Mouse (Mus musculus) lung, postnatal 0 days (tissue): ENCODE measurements around the gene Aak1. TPM values are rescaled to one million over a fixed set of nuclear protein-coding genes. Genes with fewer than 3 reads are reported as not detected.

Experiments
- ATAC-seq: fragments of 200-750 bp; cut with Nextera tagmentation; 2 replicates; pipeline ENCODE4 v1.8.0; 2017; ENCODE audit warnings: moderate library complexity
- DNase-seq: peaks from one replicate; pipeline ENCODE4 v3.0.0-alpha.2; 2016; ENCODE audit warnings: low spot score
- H3K27ac ChIP-seq: fragments of 300-500 bp; sonication (generic); 2 replicates; pipeline ENCODE4 v1.5.1; 2014; ENCODE audit warnings: antibody characterized with exemption, mild to moderate bottlenecking, low read length, mixed read lengths
- H3K27me3 ChIP-seq: fragments of 300-500 bp; sonication (generic); replicated peaks from 2 replicates; pipeline ENCODE4 v1.6.1; 2014; ENCODE audit warnings: low read length, mixed read lengths; ENCODE audit not compliant: insufficient read depth
- H3K36me3 ChIP-seq: fragments of 300-500 bp; sonication (generic); 2 replicates; pipeline ENCODE4 v1.6.1; 2014; ENCODE audit warnings: low read length, mixed read lengths; ENCODE audit not compliant: insufficient read depth
- H3K4me1 ChIP-seq: fragments of 300-500 bp; sonication (generic); 2 replicates; pipeline ENCODE4 v1.6.1; 2014; ENCODE audit warnings: antibody characterized with exemption, low read depth, low read length, mixed read lengths; ENCODE audit not compliant: insufficient read depth
- H3K4me2 ChIP-seq: fragments of 300-500 bp; sonication (generic); replicated peaks from 2 replicates; pipeline ENCODE4 v1.6.1; 2014; ENCODE audit warnings: low read depth, mild to moderate bottlenecking, low read length, moderate library complexity, mixed read lengths
- H3K4me3 ChIP-seq: fragments of 300-500 bp; sonication (generic); 2 replicates; pipeline ENCODE4 v1.5.1; 2014; ENCODE audit warnings: low read depth, low read length
- H3K9ac ChIP-seq: fragments of 300-500 bp; sonication (generic); replicated peaks from 2 replicates; pipeline ENCODE4 v1.6.1; 2014; ENCODE audit warnings: low read depth, mild to moderate bottlenecking
- H3K9me3 ChIP-seq: fragments of 300-500 bp; sonication (generic); 2 replicates; pipeline ENCODE4 v1.6.1; 2016; ENCODE audit warnings: low read length, mixed read lengths
- CTCF ChIP-seq: IDR thresholded peaks from 2 replicates; pipeline ENCODE4 v1.5.1; 2016; ENCODE audit warnings: antibody characterized with exemption, mild to moderate bottlenecking
- EP300 ChIP-seq: IDR thresholded peaks from 2 replicates; pipeline ENCODE4 v1.6.1; 2016; ENCODE audit warnings: antibody characterized with exemption, mild to moderate bottlenecking, control low read depth
- WGBS: fragments of 180-500 bp; shearing (Covaris S2); extraction: QIAGEN DNeasy Blood & Tissue Kit; methylation state at CpG from one replicate; pipeline ENCODE4 v1.1.7; 2014; 5-methylcytosine and 5-hydroxymethylcytosine counted together
- polyA plus RNA-seq: library from polyadenylated mRNA; unstranded; fragments of >200 nt; fragmentation: Nextera tagmentation; extraction: Ambion mirVana; gene quantifications from 2 replicates; pipeline ENCODE4 v1.2.1, GENCODE M21; 2015

Aak1 gene
- polyA plus RNA-seq, 1 experiment from 2014 or later = 6.3 TPM

- Histone ChIP-seq H3K9me3 (no peaks in the 10 kb centered on the region), H3K27ac (no peak overlapping the region), H3K36me3 (peaks cover 5% of the 10 kb centered on the region; the same call in 1 of the 2 replicates), H3K4me1 (no peaks in the 10 kb centered on the region), H3K9ac (no peak overlapping the region), H3K4me2 (no peak overlapping the region), H3K4me3 (no peak overlapping the region), H3K27me3 (no peaks in the 10 kb centered on the region)
- DNase-seq (peak; percentile 81), ATAC-seq (peak; percentile 97)
- TF ChIP-seq EP300 (peak; percentile 55), CTCF (no peak)
- 57% methylated on average over 3 of the region's 3 CpGs for WGBS
Observed at GRCm38 (mm10) chr6:86991041-86991440, 141.7 kb downstream of the Aak1 start.

GRCm38 (mm10) chr6:86992349-86992748 is 143.0 kb downstream of the Aak1 start:
- TF ChIP-seq EP300 (no peak), CTCF (no peak)
- no peak for ATAC-seq
- H3K9ac ChIP-seq = no peak overlapping the region

GRCm38 (mm10) chr6:86994254-86994653 is 144.9 kb downstream of the Aak1 start:
- WGBS = 76% methylated on average over 4 of the region's 4 CpGs
- Histone ChIP-seq H3K27ac (no peak overlapping the region), H3K4me2 (no peak overlapping the region), H3K9me3 (no peaks in the 10 kb centered on the region), H3K9ac (no peak overlapping the region), H3K27me3 (no peaks in the 10 kb centered on the region), H3K4me3 (no peak overlapping the region), H3K36me3 (peaks cover 18% of the 10 kb centered on the region; the same call in 1 of the 2 replicates), H3K4me1 (no peaks in the 10 kb centered on the region)
- TF ChIP-seq EP300 (no peak), CTCF (no peak)
- DNase-seq = no peak
- no peak for ATAC-seq

More at GRCm38 (mm10) chr6:86992349-86992748, 143.0 kb downstream of the Aak1 start:
- H3K36me3 ChIP-seq = peaks cover 10% of the 10 kb centered on the region; the same call in 1 of the 2 replicates
- H3K27ac ChIP-seq = no peak overlapping the region
- 92% methylated on average over 8 of the region's 8 CpGs for WGBS
- no peaks in the 10 kb centered on the region for H3K9me3 ChIP-seq
- no peak overlapping the region for H3K4me2 ChIP-seq
- no peak for DNase-seq
- no peaks in the 10 kb centered on the region for H3K4me1 ChIP-seq
- no peaks in the 10 kb centered on the region for H3K27me3 ChIP-seq
- no peak overlapping the region for H3K4me3 ChIP-seq

- Histone ChIP-seq H3K27me3 (no peaks in the 10 kb centered on the region), H3K4me3 (no peak overlapping the region), H3K9me3 (no peaks in the 10 kb centered on the region), H3K9ac (no peak overlapping the region), H3K27ac (no peak overlapping the region), H3K4me2 (no peak overlapping the region), H3K4me1 (no peaks in the 10 kb centered on the region), H3K36me3 (peaks cover 18% of the 10 kb centered on the region; the same call in 1 of the 2 replicates)
- no peak for TF ChIP-seq EP300
- no peak for TF ChIP-seq CTCF
- DNase-seq (no peak), ATAC-seq (no peak)
- 85% methylated on average over 5 of the region's 5 CpGs for WGBS
Observed at GRCm38 (mm10) chr6:86996629-86997307, 147.5 kb downstream of the Aak1 start.

- Histone ChIP-seq H3K9ac (no peak overlapping the region), H3K27ac (no peak overlapping the region), H3K4me2 (no peak overlapping the region), H3K36me3 (peaks cover 18% of the 10 kb centered on the region; the same call in 1 of the 2 replicates), H3K4me3 (no peak overlapping the region), H3K9me3 (no peaks in the 10 kb centered on the region), H3K4me1 (0 out of 2 replicates have a peak, but pooled peaks cover under 1% of the 10 kb centered on the region), H3K27me3 (no peaks in the 10 kb centered on the region)
- WGBS = 89% methylated on average over 6 of the region's 6 CpGs
- ATAC-seq = no peak
- no peak for DNase-seq
- no peak for TF ChIP-seq EP300
- no peak for TF ChIP-seq CTCF
Observed at GRCm38 (mm10) chr6:86997360-86997759, 148.0 kb downstream of the Aak1 start.

GRCm38 (mm10) chr6:87001995-87002394 is 152.7 kb downstream of the Aak1 start:
- Histone ChIP-seq H3K9ac (no peak overlapping the region), H3K27ac (no peak overlapping the region), H3K4me2 (no peak overlapping the region), H3K36me3 (peaks cover 8% of the 10 kb centered on the region; the same call in 1 of the 2 replicates), H3K4me1 (0 out of 2 replicates have a peak, but pooled peaks cover 4% of the 10 kb centered on the region), H3K27me3 (no peaks in the 10 kb centered on the region), H3K9me3 (no peaks in the 10 kb centered on the region), H3K4me3 (no peak overlapping the region)
- 88% methylated on average over 6 of the region's 6 CpGs for WGBS
- ATAC-seq (no peak), DNase-seq (no peak)
- TF ChIP-seq CTCF = no peak
- TF ChIP-seq EP300 = no peak
